Mouse (Mus musculus): Measurements from ENCODE around the gene Yeats2. TPM values are rescaled to one million over a fixed set of nuclear protein-coding genes. Genes with fewer than 3 reads are reported as not detected.

Gene Yeats2
- total RNA-seq, 2 experiments from 2014 or later = 35.9 to 39.8 TPM

GRCm38 (mm10) chr16:20257926-20258325 is 117.1 kb downstream of the Yeats2 start:
- no peak for ATAC-seq (replicated peaks; ENCODE audit: low FRiP score, low TSS enrichment, poor library complexity, severe bottlenecking)

DNA sequence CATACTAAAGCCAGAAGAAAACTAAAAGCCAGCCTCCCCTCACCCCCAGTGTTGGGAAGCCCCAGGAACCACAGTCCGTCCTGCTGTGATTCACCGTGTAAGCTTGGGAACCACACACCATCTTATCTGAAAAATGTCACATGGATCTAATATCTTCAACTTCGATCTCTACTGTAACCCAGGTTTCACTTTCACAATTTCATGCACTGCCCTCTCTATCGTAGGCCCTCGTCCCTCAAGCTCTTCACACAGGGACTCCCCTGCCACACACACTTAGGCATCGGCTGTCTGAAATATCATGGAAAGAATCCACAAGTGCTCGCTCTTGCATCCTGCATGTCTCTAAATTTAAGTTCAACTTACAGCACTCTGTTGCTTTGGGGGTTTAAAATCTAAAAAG is 124.2 kb downstream of the Yeats2 start:
- no peak for ATAC-seq (replicated peaks; ENCODE audit: low FRiP score, low TSS enrichment, poor library complexity, severe bottlenecking)

- ATAC-seq (replicated peaks; ENCODE audit: low FRiP score, low TSS enrichment, poor library complexity, severe bottlenecking) = no peak
These were observed 130.5 kb downstream of the Yeats2 start for GRCm38 (mm10) chr16:20271339-20271738.

DNA sequence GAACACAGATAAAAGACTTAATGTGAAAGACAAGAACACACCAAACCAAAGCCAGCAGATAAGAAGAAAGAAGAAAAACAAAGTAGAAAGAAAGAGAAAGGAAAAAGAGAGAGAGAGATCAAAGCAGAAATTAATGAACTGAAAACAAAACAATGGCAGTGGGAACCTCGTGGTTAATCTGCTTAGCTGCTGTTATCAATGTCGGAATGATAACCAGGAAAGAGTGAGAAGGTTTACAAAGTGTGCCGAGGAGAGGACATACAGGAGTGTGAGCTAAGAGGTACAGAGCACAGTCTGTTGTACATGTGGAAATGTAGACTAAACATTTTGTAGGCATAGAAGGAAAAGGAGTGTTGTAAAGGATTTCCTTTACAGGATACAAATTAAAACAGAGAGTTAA is 132.1 kb downstream of the Yeats2 start:
- ATAC-seq (replicated peaks; ENCODE audit: low FRiP score, low TSS enrichment, poor library complexity, severe bottlenecking) = no peak

- no peak for ATAC-seq (replicated peaks; ENCODE audit: low FRiP score, low TSS enrichment, poor library complexity, severe bottlenecking)
These were observed 138.5 kb downstream of the Yeats2 start for GRCm38 (mm10) chr16:20279395-20279794.

DNA sequence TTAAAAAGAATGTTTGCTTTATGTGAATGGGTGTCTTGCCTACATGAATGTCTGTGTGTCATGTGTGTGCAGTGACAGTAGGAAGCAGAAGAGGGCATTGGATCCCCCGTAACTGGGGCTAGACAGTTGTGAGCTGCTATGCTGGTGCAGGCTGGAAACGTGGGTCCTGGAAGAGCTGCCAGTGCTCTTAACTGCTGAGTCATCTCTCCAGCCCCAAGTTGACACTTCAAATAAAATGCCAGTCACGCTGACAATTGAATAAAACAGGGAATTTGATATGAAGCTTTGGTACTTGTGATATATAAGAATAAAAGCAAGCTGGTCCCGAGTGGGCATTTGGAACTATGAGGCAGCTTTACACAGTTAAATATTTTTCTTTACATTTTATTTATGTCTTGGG is 139.4 kb downstream of the Yeats2 start:
- no peak for ATAC-seq (replicated peaks; ENCODE audit: low FRiP score, low TSS enrichment, poor library complexity, severe bottlenecking)

Other genes with a start within 250 kb of the Yeats2 start
- 32.8 and 39.5 TPM in 2 replicates for gene Klhl6, start 158.0 kb upstream of the Yeats2 start, total RNA-seq (2014; fragmentation: Nextera tagmentation)
- gene Klhl6, start 158.0 kb upstream of the Yeats2 start, total RNA-seq (2017) = 37.8 and 79.6 TPM in 2 replicates
- 29.1 and 33.2 TPM in 2 replicates for gene Klhl24, start 43.5 kb upstream of the Yeats2 start, total RNA-seq (2014; fragmentation: Nextera tagmentation)
- 38.5 and 70.6 TPM in 2 replicates for gene Klhl24, start 43.5 kb upstream of the Yeats2 start, total RNA-seq (2017)
- not detected in 2 replicates for gene Map6d1, start 100.3 kb downstream of the Yeats2 start, total RNA-seq (2014; fragmentation: Nextera tagmentation)
- gene Map6d1, start 100.3 kb downstream of the Yeats2 start, total RNA-seq (2017) = not detected in 2 replicates
- gene Parl, start 161.3 kb downstream of the Yeats2 start, total RNA-seq (2014; fragmentation: Nextera tagmentation) = 59.2 and 60.9 TPM in 2 replicates
- gene Parl, start 161.3 kb downstream of the Yeats2 start, total RNA-seq (2017) = 101 and 125 TPM in 2 replicates
- gene Cyp2ab1, start 184.3 kb downstream of the Yeats2 start, total RNA-seq (2014; fragmentation: Nextera tagmentation) = not detected in 2 replicates
- not detected in 2 replicates for gene Cyp2ab1, start 184.3 kb downstream of the Yeats2 start, total RNA-seq (2017)